Mouse (Mus musculus) CH12.LX (cell line): Measurements from ENCODE around the gene Cck.
"Not testable (repeated sequence)": the region's sequence is repeated elsewhere in the genome, so short reads cannot be mapped to it uniquely, and the experiment has no call there.

Experiments
- CHD1 ChIP-seq: IDR thresholded peaks from 2 replicates; pipeline ENCODE4 v1.6.1; 2012; ENCODE audit warnings: low read depth, low read length, improper control_type of control experiment, inconsistent platforms
- CTCF ChIP-seq, 2 experiments: IDR thresholded peaks in 1 of 2; conservative IDR thresholded peaks in 1 of 2; 2 replicates each; pipeline ENCODE4 v1.5.1; 2011 to 2012; ENCODE audit warnings: low read depth in 2 of 2, low read length in 2 of 2, improper control_type of control experiment in 1 of 2, inconsistent platforms in 1 of 2, mild to moderate bottlenecking in 1 of 2, moderate library complexity in 1 of 2
- E2F4 ChIP-seq: IDR thresholded peaks from 2 replicates; pipeline ENCODE4 v1.6.1; 2011; ENCODE audit warnings: low read depth, low read length, improper control_type of control experiment; ENCODE audit not compliant: insufficient replicate concordance
- EP300 ChIP-seq: IDR thresholded peaks from 2 replicates; pipeline ENCODE4 v1.6.1; 2011; ENCODE audit warnings: low read length, improper control_type of control experiment
- GABPA ChIP-seq: IDR thresholded peaks from 2 replicates; pipeline ENCODE4 v1.6.1; 2012; ENCODE audit warnings: low read depth, low read length, improper control_type of control experiment, inconsistent platforms; ENCODE audit not compliant: insufficient replicate concordance
- KAT2A ChIP-seq: IDR thresholded peaks from 2 replicates; pipeline ENCODE4 v1.6.1; 2012; ENCODE audit warnings: low read length, improper control_type of control experiment, inconsistent platforms; ENCODE audit not compliant: insufficient replicate concordance
- MXI1 ChIP-seq: IDR thresholded peaks from 2 replicates; pipeline ENCODE4 v1.6.1; 2011; ENCODE audit warnings: mild to moderate bottlenecking, low read depth, low read length, improper control_type of control experiment
- MYC ChIP-seq: IDR thresholded peaks from 2 replicates; pipeline ENCODE4 v1.6.1; 2011; ENCODE audit warnings: low read depth, mild to moderate bottlenecking, improper control_type of control experiment, low read length
- NRF1 ChIP-seq: IDR thresholded peaks from 2 replicates; pipeline ENCODE4 v1.6.1; 2014; ENCODE audit warnings: low read depth, mild to moderate bottlenecking, inconsistent platforms, low read length, improper control_type of control experiment, moderate library complexity
- POLR2A ChIP-seq: IDR thresholded peaks from 2 replicates; pipeline ENCODE4 v1.6.1; 2011; ENCODE audit warnings: low read depth, mild to moderate bottlenecking, improper control_type of control experiment, low read length
- SMC3 ChIP-seq: IDR thresholded peaks from 2 replicates; pipeline ENCODE4 v1.6.1; 2011; ENCODE audit warnings: low read depth, low read length, improper control_type of control experiment
- ZNF384 ChIP-seq: IDR thresholded peaks from 2 replicates; pipeline ENCODE4 v1.6.1; 2012; ENCODE audit warnings: low read depth, low read length, improper control_type of control experiment, inconsistent platforms

DNA sequence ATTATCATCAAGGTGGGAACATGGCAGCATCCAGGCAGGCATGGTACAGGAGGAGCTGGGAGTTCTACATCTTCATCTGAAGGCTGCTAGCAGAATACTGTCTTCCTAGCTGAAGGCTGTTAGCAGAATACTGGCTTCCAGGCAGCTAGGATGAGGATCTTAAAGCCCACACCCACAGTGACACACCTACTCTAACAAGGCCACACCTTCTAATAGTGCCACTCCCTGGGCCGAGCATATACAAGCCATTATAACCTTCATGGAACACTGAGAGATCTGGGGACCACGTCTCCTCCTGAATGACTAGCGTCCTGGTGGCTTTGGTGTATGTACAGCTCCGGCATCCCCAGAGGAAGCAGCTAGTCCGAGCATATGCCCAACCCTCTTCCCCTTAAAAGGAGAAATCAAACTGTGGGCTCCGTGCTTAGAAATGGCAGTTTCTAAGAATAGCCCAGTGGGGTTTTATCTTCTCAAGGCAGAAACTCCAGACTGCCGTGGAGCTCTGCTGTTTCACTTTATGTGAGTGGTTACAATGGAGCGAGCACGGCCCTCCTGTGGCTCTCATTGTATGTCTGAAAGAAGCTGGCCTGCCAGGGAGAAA is 43.1 kb downstream of the Cck start:
- not testable (repeated sequence) for TF ChIP-seq POLR2A; KAT2A; MYC; E2F4; NRF1; CTCF (conservative IDR thresholded peaks at IDR 0.05 in 1 of 2, IDR thresholded peaks at IDR 0.05 in 1 of 2; ENCODE audit: low read depth in 2 of 2, low read length in 2 of 2); EP300; CHD1; GABPA; MXI1; SMC3; ZNF384
